Mouse (Mus musculus) testis, adult 2 months (tissue): ENCODE measurements around the gene Dnajc12.

Experiments used
- CTCF ChIP-seq: fragments of 200-500 bp; IDR thresholded peaks from 2 replicates; pipeline ENCODE4 v1.5.1; 2012; ENCODE audit warnings: low read depth, mild to moderate bottlenecking, inconsistent platforms, low read length, moderate library complexity; ENCODE audit not compliant: control insufficient read depth, insufficient read depth, insufficient replicate concordance
- POLR2A ChIP-seq: fragments of 200-500 bp; IDR thresholded peaks from 2 replicates; pipeline ENCODE4 v1.6.1; 2012; ENCODE audit warnings: low read depth, mild to moderate bottlenecking, inconsistent platforms, low read length, moderate library complexity; ENCODE audit not compliant: control insufficient read depth

DNA sequence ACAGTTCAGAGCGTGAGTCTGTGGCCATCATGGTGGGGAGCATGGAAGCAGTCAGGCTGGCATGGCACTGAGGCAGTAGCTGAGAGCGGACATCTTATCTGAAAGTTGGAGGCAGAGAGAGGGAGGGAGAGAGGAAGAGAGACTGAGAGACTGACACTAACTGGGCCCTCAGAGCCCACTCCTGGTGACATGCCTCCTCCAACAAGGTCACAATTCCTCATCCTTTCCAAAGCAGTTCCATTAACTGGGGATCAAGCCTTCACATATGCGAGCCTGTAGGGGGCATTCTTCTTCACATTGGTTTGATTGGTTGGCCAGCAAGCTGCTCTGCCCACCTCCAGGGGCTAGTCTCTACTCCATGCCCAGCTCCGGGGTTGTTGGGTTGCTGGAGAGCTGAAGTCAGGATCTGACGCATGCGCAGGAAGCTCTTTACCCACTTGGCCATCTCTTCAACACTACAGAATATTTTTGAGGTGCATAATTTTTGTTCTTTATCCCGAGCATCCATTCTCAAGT is 49.0 kb downstream of the Dnajc12 start:
- TF ChIP-seq POLR2A (no peak), CTCF (no peak)
